Mouse (Mus musculus): Measurements from ENCODE around the gene Rpl41.

GRCm38 (mm10) chr10:128522351-128522750 is 26.8 kb downstream of the Rpl41 start:
- no peak for TF ChIP-seq CTCF (conservative IDR thresholded peaks at IDR 0.05; ENCODE audit: insufficient read depth, insufficient read length, low read depth, low read length)
- no peak for TF ChIP-seq POLR2A (IDR thresholded peaks at IDR 0.05; ENCODE audit: low read depth, low read length)

All from kidney, adult 2 months (tissue).